Mouse (Mus musculus): Measurements from ENCODE around the gene Arl2.
A peak's percentile ranks its signal among the peaks of the same experiment; 100 is the strongest.

Gene Arl2

DNA sequence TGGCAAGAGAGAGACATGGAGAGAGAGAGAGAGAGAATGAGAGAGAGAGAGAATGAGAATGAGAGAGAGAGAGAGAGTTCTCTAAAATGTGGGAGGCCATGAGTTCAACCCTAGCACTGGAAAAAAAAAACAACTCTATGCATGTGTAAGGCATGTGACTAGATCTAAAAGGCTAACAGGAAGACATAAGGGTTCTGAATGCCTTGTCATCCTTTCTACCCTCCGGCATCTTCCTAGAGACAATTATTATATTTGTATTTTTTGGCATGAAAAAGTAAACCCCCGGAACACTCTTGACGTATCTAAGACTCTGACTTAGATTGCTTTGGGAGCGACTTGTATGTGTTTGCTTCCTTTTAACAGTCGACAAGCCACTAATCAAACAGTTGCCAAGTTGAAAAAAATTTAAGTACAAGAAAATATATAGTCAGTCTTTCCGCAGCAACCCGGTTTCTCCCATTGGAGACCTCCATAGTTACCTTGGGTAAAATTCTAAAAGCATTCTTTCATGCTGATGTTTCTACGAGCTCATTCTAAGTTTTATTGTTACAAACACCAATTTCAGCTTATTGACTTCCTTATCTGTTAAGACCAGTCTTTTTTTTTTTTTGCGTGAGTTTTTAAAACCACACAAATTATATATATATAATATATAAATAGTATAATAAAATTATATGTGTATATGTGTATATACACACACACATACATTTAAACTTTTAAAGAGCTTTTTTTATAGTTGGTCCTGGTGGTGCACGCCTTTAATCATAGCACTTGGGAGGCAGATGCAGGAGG lies 14.4 kb downstream of the Arl2 start:
- no peak for DNase-seq (ENCODE audit: low spot score)

DNA sequence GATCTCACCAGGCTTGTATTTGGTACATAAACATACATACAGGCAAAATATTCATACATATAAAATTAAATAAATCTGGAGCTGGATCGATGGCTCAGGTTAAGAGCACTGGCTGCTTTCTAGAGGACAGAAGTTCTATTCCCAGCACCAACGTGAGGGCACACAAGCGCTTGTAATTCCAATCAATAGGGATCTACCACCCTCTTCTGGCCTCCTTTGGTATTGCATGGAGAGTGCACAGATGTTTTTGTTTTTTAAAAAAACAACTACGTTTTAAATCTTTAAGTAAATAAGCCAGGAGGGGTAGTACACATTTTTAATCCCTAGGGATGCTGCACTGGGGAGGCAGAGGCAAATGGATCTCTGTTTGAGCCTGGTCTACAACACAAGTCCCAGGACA lies 15.1 kb downstream of the Arl2 start:
- no peak for DNase-seq (ENCODE audit: low spot score)

GRCm38 (mm10) chr19:6124898-6125297 lies 16.4 kb downstream of the Arl2 start:
- no peak for DNase-seq (ENCODE audit: low spot score)

DNA sequence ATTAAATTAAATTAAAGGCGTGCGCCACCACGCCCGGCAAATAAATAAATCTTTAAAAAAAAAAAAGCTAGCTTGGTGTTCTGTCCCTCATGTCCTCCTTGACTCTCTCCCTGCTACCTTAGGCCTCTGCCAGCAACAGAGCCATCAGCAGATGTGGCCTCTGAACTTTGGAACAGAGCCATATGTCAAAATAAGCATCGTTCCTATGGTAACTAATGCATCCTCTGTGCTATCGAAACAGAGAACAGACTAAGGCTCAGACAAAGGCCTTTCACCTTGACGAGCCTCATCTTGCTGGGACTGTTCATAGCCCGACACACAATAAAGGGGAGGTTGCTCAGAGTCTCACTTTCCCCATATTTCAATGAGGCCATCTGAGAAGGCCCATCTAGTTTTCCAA lies 18.0 kb downstream of the Arl2 start:
- peak; percentile 52 for DNase-seq (ENCODE audit: low spot score)

GRCm38 (mm10) chr19:6121761-6122160 lies 19.6 kb downstream of the Arl2 start:
- peak; percentile 89 for DNase-seq (ENCODE audit: low spot score)

DNA sequence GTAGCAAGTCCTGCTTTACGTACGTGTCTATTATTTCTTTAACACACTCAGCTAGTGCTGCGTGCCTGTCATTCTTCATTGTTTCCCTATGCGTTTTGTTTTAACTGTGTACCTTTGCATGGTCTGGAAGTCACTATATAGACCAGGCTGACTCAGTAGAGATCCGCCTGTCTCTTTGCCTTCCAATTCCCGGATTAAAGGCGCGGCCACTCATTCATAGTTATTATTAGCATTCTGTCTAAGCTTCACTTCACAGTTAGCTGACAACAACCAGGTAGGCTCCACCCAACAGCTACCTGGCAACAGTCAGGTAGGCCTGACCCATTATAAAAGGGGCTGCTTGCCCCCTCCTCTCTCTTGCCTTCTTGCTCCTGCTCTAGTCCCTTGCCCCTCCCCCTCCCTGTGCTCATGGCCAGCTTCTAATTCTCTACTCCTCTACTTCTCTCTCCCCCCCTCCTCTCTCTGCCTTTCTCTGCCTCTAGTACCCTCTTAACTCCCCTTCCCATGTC lies 22.6 kb downstream of the Arl2 start:
- no peak for DNase-seq (ENCODE audit: low spot score)

DNA sequence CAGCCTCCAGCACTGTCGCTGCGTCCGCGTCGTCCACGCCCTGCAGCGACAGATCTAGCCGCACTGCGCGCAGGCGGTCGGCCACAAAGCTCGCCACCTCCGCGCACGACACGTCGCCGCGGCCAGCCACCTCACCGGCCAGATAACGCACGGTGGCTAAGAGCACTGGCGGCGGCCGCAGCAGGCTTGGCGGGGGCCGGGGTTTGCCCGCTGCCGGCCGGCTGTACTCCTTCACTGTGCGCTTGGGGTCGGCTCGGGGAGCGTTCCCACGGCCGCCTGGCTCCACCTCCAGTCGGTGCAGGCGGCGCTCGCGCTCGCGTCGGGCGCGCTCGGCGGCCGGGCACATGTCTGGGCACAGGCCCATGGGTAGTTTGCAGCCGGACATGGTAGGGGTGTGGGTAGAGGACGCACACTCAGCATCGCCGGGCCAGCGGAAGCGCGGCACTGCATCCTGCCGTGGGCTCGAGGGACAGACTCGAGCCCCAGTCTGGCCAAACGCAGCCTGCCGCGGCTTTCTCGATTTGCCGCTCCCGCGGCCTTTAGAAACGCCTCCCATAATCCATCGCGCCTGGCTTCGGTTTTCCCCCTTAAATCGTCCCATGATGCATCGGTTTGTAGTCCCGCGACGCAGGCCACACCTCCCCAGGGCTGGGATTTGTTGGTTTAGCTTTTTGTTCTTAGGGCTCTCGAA lies 23.2 kb downstream of the Arl2 start, which contains the start of gene Sac3d1:
Gene Sac3d1, minus strand, starts transcription at position 665 of the 691 bp plus-strand sequence.
- DNase-seq (ENCODE audit: low spot score), result peak; percentile 95

GRCm38 (mm10) chr19:6117346-6117985 lies 23.9 kb downstream of the Arl2 start:
- no peak for DNase-seq (ENCODE audit: low spot score)

DNA sequence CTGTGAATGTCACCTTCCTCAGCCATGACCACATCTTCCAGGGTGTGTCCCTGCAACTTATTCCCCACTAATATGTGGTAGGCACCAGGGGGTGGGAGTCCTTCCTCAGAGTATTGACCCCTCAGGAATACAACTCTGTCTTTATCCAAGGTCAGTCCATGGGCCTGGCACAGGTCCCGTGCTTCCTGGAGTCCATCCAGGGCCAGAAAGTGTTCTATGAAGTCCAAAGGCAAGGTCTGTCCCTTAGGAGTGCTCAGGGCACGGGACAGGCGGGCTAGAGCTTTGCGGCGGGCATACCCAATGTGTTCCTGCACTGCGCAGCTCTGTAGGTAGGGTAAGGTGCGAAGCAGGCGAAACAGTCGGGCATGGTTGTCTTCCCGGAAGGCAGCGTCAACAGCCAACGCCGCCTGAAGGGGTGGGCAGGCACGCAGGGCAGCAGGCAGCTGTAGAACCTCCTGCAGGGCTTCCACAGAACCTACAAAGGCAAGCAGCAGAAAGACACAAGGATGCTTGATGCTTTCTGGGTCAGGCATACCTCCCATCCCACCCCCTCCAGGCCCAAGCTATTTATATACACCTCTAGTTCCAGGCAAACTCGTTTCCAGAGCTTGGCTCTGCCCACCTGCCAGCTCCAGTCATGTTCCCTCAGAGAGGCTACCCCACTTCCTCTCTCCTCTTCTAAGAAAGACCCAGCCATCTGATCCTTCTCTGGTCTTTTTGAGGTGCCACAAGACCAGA lies 25.1 kb downstream of the Arl2 start:
- no peak for DNase-seq (ENCODE audit: low spot score)

GRCm38 (mm10) chr19:6113116-6113515 lies 28.2 kb downstream of the Arl2 start:
- no peak for DNase-seq (ENCODE audit: low spot score)

- no peak for DNase-seq (ENCODE audit: low spot score)
Measured at GRCm38 (mm10) chr19:6105586-6105985, 35.8 kb downstream of the Arl2 start, which contains the start of gene Naaladl1. TSS of gene Naaladl1 (plus strand) at chr19:6105782.

- peak; percentile 71 for DNase-seq (ENCODE audit: low spot score)
Measured at GRCm38 (mm10) chr19:6104476-6104875, 36.9 kb downstream of the Arl2 start.

GRCm38 (mm10) chr19:6102169-6102853 lies 39.0 kb downstream of the Arl2 start:
- DNase-seq (ENCODE audit: low spot score), result no peak

DNA sequence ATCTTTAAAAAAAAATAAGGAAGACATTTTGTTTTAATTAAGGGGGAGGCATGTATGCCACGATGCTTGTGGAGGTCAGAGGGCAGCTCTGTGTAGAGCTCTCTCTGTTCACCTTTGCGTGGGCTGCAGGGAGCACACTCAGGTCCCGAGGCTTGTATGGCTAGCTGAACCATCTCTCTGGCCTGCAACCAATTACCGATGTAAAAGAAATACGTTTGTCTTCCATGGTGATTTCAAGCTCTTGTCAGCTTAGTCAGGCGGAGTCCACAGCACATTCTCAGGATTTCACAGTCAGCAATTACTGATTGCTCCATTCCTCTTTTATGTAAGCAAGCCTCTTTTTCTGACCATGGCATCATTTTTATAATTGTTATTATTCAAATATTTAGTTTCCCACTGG lies 40.2 kb downstream of the Arl2 start:
- no peak for DNase-seq (ENCODE audit: low spot score)

DNA sequence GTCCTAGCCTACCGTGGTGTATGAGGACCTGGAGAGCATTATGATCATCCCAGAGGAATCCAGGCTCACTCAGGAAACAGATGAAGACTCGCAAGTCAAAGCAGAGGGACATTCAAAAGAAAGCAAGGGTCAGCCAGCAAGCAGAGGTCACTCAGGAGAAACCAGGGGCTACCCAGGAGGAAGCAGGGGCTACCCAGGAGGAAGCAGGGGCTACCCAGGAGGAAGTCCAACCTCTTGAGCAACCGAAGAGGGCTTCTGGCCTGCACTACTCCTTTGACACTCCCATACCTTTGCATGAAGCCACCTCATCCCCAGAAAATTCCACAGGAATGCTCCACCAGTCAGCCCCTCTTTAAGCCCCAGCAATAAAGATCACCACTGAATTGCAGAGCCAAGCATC lies 43.5 kb downstream of the Arl2 start:
- DNase-seq (ENCODE audit: low spot score), result no peak

- DNase-seq (ENCODE audit: low spot score), result no peak
Measured at GRCm38 (mm10) chr19:6094119-6094518, 47.2 kb downstream of the Arl2 start, which contains the start of gene AC131692.1. TSS of gene AC131692.1 (plus strand) at chr19:6094419.

GRCm38 (mm10) chr19:6088841-6089240 lies 52.5 kb downstream of the Arl2 start:
- no peak for DNase-seq (ENCODE audit: low spot score)

DNA sequence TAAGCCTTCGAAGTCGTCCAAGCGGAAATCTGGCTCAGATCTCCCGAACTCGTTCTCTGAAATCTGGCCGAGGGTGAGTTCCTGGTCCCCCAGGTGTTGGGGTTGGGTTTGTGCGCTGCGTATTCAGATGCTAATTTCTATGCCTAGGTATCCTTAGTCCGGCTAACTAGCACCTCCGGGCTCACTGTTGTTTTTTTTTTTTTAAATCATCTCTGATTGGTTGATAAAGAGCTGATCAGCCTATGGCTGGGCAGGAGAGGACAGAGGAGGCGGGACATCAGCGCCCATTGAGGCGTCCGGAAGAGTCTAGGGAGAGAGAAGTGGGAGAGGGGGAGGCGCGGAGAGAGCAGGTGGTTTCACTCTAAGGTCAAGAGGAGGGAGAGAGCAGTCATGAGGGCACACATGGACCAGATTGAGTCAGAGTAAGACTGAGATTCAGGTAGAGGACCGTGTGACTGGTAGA lies 55.9 kb downstream of the Arl2 start:
- DNase-seq (ENCODE audit: low spot score), result peak; percentile 86

DNA sequence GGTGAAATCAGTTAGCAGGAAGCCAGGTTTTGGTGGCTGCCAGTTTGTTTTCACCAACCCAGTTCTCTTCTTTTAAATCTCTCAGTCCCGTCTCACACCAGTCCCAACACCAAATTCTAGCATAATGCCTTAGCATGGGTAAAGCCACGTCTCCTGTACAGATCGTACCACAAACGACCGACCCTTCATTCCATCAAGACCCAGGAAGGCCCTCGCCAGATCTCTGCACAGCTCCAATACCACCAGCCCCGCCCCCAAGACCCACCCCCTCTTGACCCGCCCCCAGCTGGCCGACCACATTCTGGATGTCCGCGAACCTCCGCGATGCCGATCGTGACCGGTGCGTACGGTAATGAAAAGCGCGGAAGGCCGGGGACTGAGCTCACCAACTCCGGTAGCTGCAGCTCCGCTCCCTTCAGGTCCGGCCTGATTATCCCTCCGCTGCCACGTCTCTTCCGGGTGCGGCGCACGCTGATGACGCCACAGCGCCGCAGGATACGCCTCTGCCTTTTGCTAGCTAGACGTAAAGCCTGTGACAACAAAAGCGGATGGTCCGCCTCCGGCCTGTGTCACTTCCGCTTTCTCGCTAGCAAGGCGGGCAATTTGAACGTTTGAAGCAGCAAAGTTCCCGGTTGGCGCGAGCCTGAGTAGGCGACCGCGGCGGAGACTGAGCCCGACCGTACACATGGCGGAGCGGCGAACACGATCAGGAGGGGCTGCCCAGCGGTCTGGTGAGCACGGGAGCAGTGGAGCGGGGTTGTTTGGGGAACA lies 56.7 kb downstream of the Arl2 start, which contains the start of the genes Zfpl1 and Cdca5:
Gene Zfpl1, minus strand, starts transcription at position 479 of the 771 bp plus-strand sequence.
Gene Cdca5, plus strand, starts transcription at position 506 of the 771 bp plus-strand sequence.
- DNase-seq (ENCODE audit: low spot score), result peak; percentile 95

Measured in yolk sac, embryonic 10.5 days (tissue).